Mouse (Mus musculus) myocyte (in vitro differentiated cells): ENCODE data around the gene Kif16b.

Experiments used
- CEBPB ChIP-seq: IDR thresholded peaks from 2 replicates; pipeline ENCODE4 v1.6.1; 2011; ENCODE audit warnings: mild to moderate bottlenecking, moderate library complexity; ENCODE audit not compliant: poor library complexity, insufficient read depth, severe bottlenecking
- E2F4 ChIP-seq: IDR thresholded peaks from one replicate; pipeline ENCODE4 v1.6.1; 2011; ENCODE audit warnings: mild to moderate bottlenecking, control low read depth, moderate library complexity; ENCODE audit not compliant: insufficient read depth
- MAX ChIP-seq: IDR thresholded peaks from one replicate; pipeline ENCODE4 v1.6.1; 2011; ENCODE audit warnings: low read depth, mild to moderate bottlenecking, control low read depth
- POLR2A ChIP-seq: IDR thresholded peaks from one replicate; pipeline ENCODE4 v1.6.1; 2011; ENCODE audit warnings: low read depth, mild to moderate bottlenecking, control low read depth, moderate library complexity; ENCODE audit not compliant: insufficient read length
- POLR2AphosphoS2 ChIP-seq: IDR thresholded peaks from one replicate; pipeline ENCODE4 v1.6.1; 2011; ENCODE audit warnings: low read depth, control low read depth; ENCODE audit not compliant: insufficient read length
- SRF ChIP-seq: IDR thresholded peaks from one replicate; pipeline ENCODE4 v1.6.1; 2011; ENCODE audit warnings: low read depth; ENCODE audit not compliant: control insufficient read depth, insufficient read length
- TCF12 ChIP-seq: IDR thresholded peaks from one replicate; pipeline ENCODE4 v1.6.1; 2011; ENCODE audit warnings: mild to moderate bottlenecking, control low read depth; ENCODE audit not compliant: poor library complexity, insufficient read depth, severe bottlenecking
- TCF3 ChIP-seq: IDR thresholded peaks from one replicate; pipeline ENCODE4 v1.6.1; 2011; ENCODE audit warnings: low read depth, control low read depth; ENCODE audit not compliant: insufficient read length
- USF1 ChIP-seq: IDR thresholded peaks from one replicate; pipeline ENCODE4 v1.6.1; 2011; ENCODE audit warnings: low read depth, mild to moderate bottlenecking, control low read depth, moderate library complexity

- TF ChIP-seq POLR2A (no peak), USF1 (no peak), CEBPB (no peak), E2F4 (no peak), TCF12 (no peak), POLR2AphosphoS2 (no peak), SRF (no peak), TCF3 (no peak), MAX (no peak)
These were observed 218.2 kb downstream of the Kif16b start for GRCm38 (mm10) chr2:142682965-142683709.
